Mouse (Mus musculus) heart, postnatal 0 days (tissue): Measurements from ENCODE around the gene Paqr6. TPM values are rescaled to one million over a fixed set of nuclear protein-coding genes. Genes with fewer than 3 reads are reported as not detected.
A peak's percentile ranks its signal among the peaks of the same experiment; 100 is the strongest.

Source experiments
- ATAC-seq: fragments of 200-750 bp; cut with Nextera tagmentation; 2 replicates; pipeline ENCODE4 v1.8.0; 2017; ENCODE audit warnings: low read depth, moderate number of reproducible peaks, moderate library complexity; ENCODE audit not compliant: insufficient read depth
- DNase-seq: peaks from one replicate; pipeline ENCODE4 v3.0.0-alpha.2; 2016; ENCODE audit warnings: low spot score
- H3K27ac ChIP-seq: fragments of 300-500 bp; sonication (generic); 2 replicates; pipeline ENCODE4 v1.5.1; 2014; ENCODE audit warnings: low read depth, mild to moderate bottlenecking
- H3K27me3 ChIP-seq: fragments of 300-500 bp; sonication (generic); 2 replicates; pipeline ENCODE4 v1.6.1; 2014; ENCODE audit warnings: low read length, mixed read lengths; ENCODE audit not compliant: control insufficient read depth, insufficient read depth
- H3K36me3 ChIP-seq: fragments of 300-500 bp; sonication (generic); replicated peaks from 2 replicates; pipeline ENCODE4 v1.6.1; 2014; ENCODE audit warnings: low read length, mixed read lengths; ENCODE audit not compliant: control insufficient read depth, insufficient read depth
- H3K4me1 ChIP-seq: fragments of 300-500 bp; sonication (generic); 2 replicates; pipeline ENCODE4 v1.6.1; 2014; ENCODE audit warnings: antibody characterized with exemption; ENCODE audit not compliant: control insufficient read depth, insufficient read depth
- H3K4me2 ChIP-seq: fragments of 300-500 bp; sonication (generic); 2 replicates; pipeline ENCODE4 v1.6.1; 2014; ENCODE audit warnings: low read depth, mild to moderate bottlenecking, low read length, moderate library complexity
- H3K4me3 ChIP-seq: fragments of 300-500 bp; sonication (generic); 2 replicates; pipeline ENCODE4 v1.5.1; 2014; ENCODE audit warnings: low read depth, low read length
- H3K9ac ChIP-seq: fragments of 300-500 bp; sonication (generic); replicated peaks from 2 replicates; pipeline ENCODE4 v1.6.1; 2014; ENCODE audit warnings: low read depth, low read length, mixed read lengths
- H3K9me3 ChIP-seq: fragments of 300-500 bp; sonication (generic); replicated peaks from 2 replicates; pipeline ENCODE4 v1.6.1; 2016; ENCODE audit warnings: low read length; ENCODE audit not compliant: control insufficient read depth
- CTCF ChIP-seq: IDR thresholded peaks from 2 replicates; pipeline ENCODE4 v1.5.1; 2016; ENCODE audit warnings: antibody characterized with exemption, control low read depth, low read depth
- EP300 ChIP-seq: IDR thresholded peaks from 2 replicates; pipeline ENCODE4 v1.6.1; 2016; ENCODE audit warnings: antibody characterized with exemption, low read depth
- WGBS: fragments of 180-500 bp; shearing (Covaris S2); extraction: QIAGEN DNeasy Blood & Tissue Kit; methylation state at CpG from one replicate; pipeline ENCODE4 v1.1.7; 2014; 5-methylcytosine and 5-hydroxymethylcytosine counted together
- polyA plus RNA-seq: library from polyadenylated mRNA; unstranded; fragments of >200 nt; fragmentation: Nextera tagmentation; extraction: Ambion mirVana; gene quantifications from 2 replicates; pipeline ENCODE4 v1.2.1, GENCODE M21; 2015
- total RNA-seq: library from RNA; depleted of rRNA; stranded (reverse); fragments of >200 nt; gene quantifications from 2 replicates; pipeline ENCODE4 v1.2.3, GENCODE M21; 2014; ENCODE audit warnings: low replicate concordance

Gene Paqr6
- total and polyA plus RNA-seq, 2 experiments from 2014 or later, result 1.2 TPM; not detected in 1

GRCm38 (mm10) chr3:88403522-88404230 is 39.3 kb downstream of the Paqr6 start:
- no peaks in the 10 kb centered on the region for H3K4me1 ChIP-seq
- WGBS, result 93% methylated on average over 10 of the region's 10 CpGs

GRCm38 (mm10) chr3:88407090-88407489 is 42.7 kb downstream of the Paqr6 start:
- Histone ChIP-seq H3K27me3 (no peaks in the 10 kb centered on the region), H3K4me2 (no peak overlapping the region), H3K9ac (no peak overlapping the region), H3K4me1 (peaks cover 12% of the 10 kb centered on the region; the same call in 1 of the 2 replicates), H3K36me3 (peaks cover 6% of the 10 kb centered on the region), H3K4me3 (no peak overlapping the region), H3K9me3 (no peaks in the 10 kb centered on the region), H3K27ac (no peak overlapping the region)
- 0% methylated on average over 2 of the region's 2 CpGs for WGBS
- TF ChIP-seq EP300 (no peak), CTCF (peak; percentile 94)
- DNase-seq (peak; percentile 87), ATAC-seq (no peak)

More at GRCm38 (mm10) chr3:88403522-88404230, 39.3 kb downstream of the Paqr6 start:
- Histone ChIP-seq H3K27me3 (no peaks in the 10 kb centered on the region), H3K9me3 (no peaks in the 10 kb centered on the region), H3K27ac (no peak overlapping the region), H3K36me3 (peaks cover 10% of the 10 kb centered on the region; the same call in 1 of the 2 replicates), H3K9ac (no peak overlapping the region), H3K4me3 (no peak overlapping the region), H3K4me2 (no peak overlapping the region)
- no peak for ATAC-seq
- TF ChIP-seq CTCF, result no peak
- no peak for TF ChIP-seq EP300
- no peak for DNase-seq

GRCm38 (mm10) chr3:88407529-88407928 is 43.1 kb downstream of the Paqr6 start:
- Histone ChIP-seq H3K27me3 (no peaks in the 10 kb centered on the region), H3K4me3 (no peak overlapping the region), H3K4me1 (peaks cover 12% of the 10 kb centered on the region; the same call in 1 of the 2 replicates), H3K9me3 (no peaks in the 10 kb centered on the region), H3K9ac (no peak overlapping the region), H3K4me2 (no peak overlapping the region), H3K27ac (no peak overlapping the region), H3K36me3 (peaks cover 10% of the 10 kb centered on the region)
- no peak for ATAC-seq
- 61% methylated on average over 7 of the region's 7 CpGs for WGBS
- DNase-seq, result no peak
- TF ChIP-seq CTCF (no peak), EP300 (no peak)

GRCm38 (mm10) chr3:88408953-88409352 is 44.6 kb downstream of the Paqr6 start:
- DNase-seq, result no peak
- Histone ChIP-seq H3K4me2 (peak overlapping the region; percentile 62), H3K9ac (peak overlapping the region; percentile 85; the same call in 1 of the 2 replicates), H3K27ac (peak overlapping the region; percentile 100), H3K4me1 (peaks cover 12% of the 10 kb centered on the region; the same call in 1 of the 2 replicates), H3K9me3 (no peaks in the 10 kb centered on the region), H3K4me3 (peak overlapping the region; percentile 64), H3K27me3 (no peaks in the 10 kb centered on the region), H3K36me3 (peaks cover 10% of the 10 kb centered on the region)
- no peak for ATAC-seq
- TF ChIP-seq EP300, result no peak
- no peak for TF ChIP-seq CTCF
- 37% methylated on average over 5 of the region's 5 CpGs for WGBS

GRCm38 (mm10) chr3:88409741-88410644 is 45.6 kb downstream of the Paqr6 start, which contains the start of gene Pmf1:
Pmf1 (minus strand) TSS chr3:88410331.
- TF ChIP-seq EP300, result no peak; the same call in none of the 2 replicates
- no peak for TF ChIP-seq CTCF
- peak; percentile 92 for DNase-seq
- Histone ChIP-seq H3K9me3 (no peaks in the 10 kb centered on the region), H3K4me3 (peak within 1 kb of the TSS; percentile 64), H3K27ac (peak within 1 kb of the TSS; percentile 100), H3K36me3 (peaks cover 13% of the 10 kb centered on the region), H3K4me2 (peak within 1 kb of the TSS; percentile 62), H3K9ac (peak within 1 kb of the TSS; percentile 85), H3K27me3 (no peaks in the 10 kb centered on the region), H3K4me1 (peaks cover 12% of the 10 kb centered on the region; the same call in 1 of the 2 replicates)
- under 1% methylated on average over 54 of the region's 54 CpGs for WGBS
- ATAC-seq, result peak; percentile 92
